Mouse (Mus musculus): ENCODE measurements around the gene Fam214a.

GRCm38 (mm10) chr9:75033141-75033540 is 80.5 kb downstream of the Fam214a start:
- no peak for TF ChIP-seq FLI1 (IDR thresholded peaks at IDR 0.05; ENCODE audit: low read length)
- TF ChIP-seq GATA1 (IDR thresholded peaks at IDR 0.05; ENCODE audit: borderline replicate concordance, low read length): no peak
